Mouse (Mus musculus): ENCODE measurements around the gene Tmem131. TPM values are rescaled to one million over a fixed set of nuclear protein-coding genes. Genes with fewer than 3 reads are reported as not detected.

The Tmem131 gene
- polyA plus RNA-seq, 1 experiment = 77.7 TPM

- Histone ChIP-seq H3K4me3 (ENCODE audit: low read depth, low read length) (no peak overlapping the region), H3K9me3 (replicated peaks; ENCODE audit: control insufficient read depth, insufficient read depth, low read length, poor library complexity, severe bottlenecking) (no peaks in the 10 kb centered on the region), H3K27ac (ENCODE audit: insufficient read depth, low read length) (no peak overlapping the region), H3K36me3 (ENCODE audit: control insufficient read depth, insufficient read depth, low read length, poor library complexity, severe bottlenecking) (peaks cover 6% of the 10 kb centered on the region), H3K27me3 (ENCODE audit: control insufficient read depth, insufficient read depth, low read length, poor library complexity, severe bottlenecking) (no peaks in the 10 kb centered on the region), H3K4me1 (ENCODE audit: control insufficient read depth, insufficient read depth, low read length) (peaks cover 5% of the 10 kb centered on the region), H3K9ac (ENCODE audit: low read depth, poor library complexity, severe bottlenecking) (no peak overlapping the region)
- TF ChIP-seq EP300 (IDR thresholded peaks at IDR 0.05; ENCODE audit: insufficient read depth, low read depth, low read length) (no peak), POLR2A (IDR thresholded peaks at IDR 0.05; ENCODE audit: insufficient read depth, low read length) (no peak), CTCF (IDR thresholded peaks at IDR 0.05; ENCODE audit: low read depth, low read length) (no peak)
Measured at GRCm38 (mm10) chr1:36852085-36852484, 91.4 kb downstream of the Tmem131 start.

- Histone ChIP-seq H3K27ac (ENCODE audit: insufficient read depth, low read length) (no peak overlapping the region), H3K9me3 (replicated peaks; ENCODE audit: control insufficient read depth, insufficient read depth, low read length, poor library complexity, severe bottlenecking) (no peaks in the 10 kb centered on the region), H3K4me1 (ENCODE audit: control insufficient read depth, insufficient read depth, low read length) (peaks cover 5% of the 10 kb centered on the region), H3K27me3 (ENCODE audit: control insufficient read depth, insufficient read depth, low read length, poor library complexity, severe bottlenecking) (no peaks in the 10 kb centered on the region), H3K36me3 (ENCODE audit: control insufficient read depth, insufficient read depth, low read length, poor library complexity, severe bottlenecking) (peaks cover 6% of the 10 kb centered on the region), H3K9ac (ENCODE audit: low read depth, poor library complexity, severe bottlenecking) (no peak overlapping the region), H3K4me3 (ENCODE audit: low read depth, low read length) (no peak overlapping the region)
- no peak for TF ChIP-seq CTCF (IDR thresholded peaks at IDR 0.05; ENCODE audit: low read depth, low read length)
- TF ChIP-seq POLR2A (IDR thresholded peaks at IDR 0.05; ENCODE audit: insufficient read depth, low read length) = no peak
- TF ChIP-seq EP300 (IDR thresholded peaks at IDR 0.05; ENCODE audit: insufficient read depth, low read depth, low read length) = no peak
Measured at GRCm38 (mm10) chr1:36851392-36851791, 92.1 kb downstream of the Tmem131 start.

- H3K4me3 ChIP-seq (ENCODE audit: low read depth, low read length) = no peak overlapping the region
- no peaks in the 10 kb centered on the region for H3K27me3 ChIP-seq (ENCODE audit: control insufficient read depth, insufficient read depth, low read length, poor library complexity, severe bottlenecking)
- H3K9ac ChIP-seq (ENCODE audit: low read depth, poor library complexity, severe bottlenecking) = no peak overlapping the region
- H3K9me3 ChIP-seq (replicated peaks; ENCODE audit: control insufficient read depth, insufficient read depth, low read length, poor library complexity, severe bottlenecking) = no peaks in the 10 kb centered on the region
- peaks cover 3% of the 10 kb centered on the region for H3K36me3 ChIP-seq (ENCODE audit: control insufficient read depth, insufficient read depth, low read length, poor library complexity, severe bottlenecking)
- no peak overlapping the region for H3K27ac ChIP-seq (ENCODE audit: insufficient read depth, low read length)
- H3K4me1 ChIP-seq (ENCODE audit: control insufficient read depth, insufficient read depth, low read length) = peaks cover 3% of the 10 kb centered on the region
- peak; percentile 45 for TF ChIP-seq CTCF (IDR thresholded peaks at IDR 0.05; ENCODE audit: low read depth, low read length)
- TF ChIP-seq POLR2A (IDR thresholded peaks at IDR 0.05; ENCODE audit: insufficient read depth, low read length) = no peak
Measured at GRCm38 (mm10) chr1:36848036-36848435, 95.4 kb downstream of the Tmem131 start.

- no peaks in the 10 kb centered on the region for H3K9me3 ChIP-seq (replicated peaks; ENCODE audit: control insufficient read depth, insufficient read depth, low read length, poor library complexity, severe bottlenecking)
- TF ChIP-seq EP300 (IDR thresholded peaks at IDR 0.05; ENCODE audit: insufficient read depth, low read depth, low read length) = no peak
- TF ChIP-seq POLR2A (IDR thresholded peaks at IDR 0.05; ENCODE audit: insufficient read depth, low read length) = no peak
- no peak for TF ChIP-seq CTCF (IDR thresholded peaks at IDR 0.05; ENCODE audit: low read depth, low read length)
- H3K36me3 ChIP-seq (ENCODE audit: control insufficient read depth, insufficient read depth, low read length, poor library complexity, severe bottlenecking) = peaks cover 3% of the 10 kb centered on the region
- H3K4me1 ChIP-seq (ENCODE audit: control insufficient read depth, insufficient read depth, low read length) = peaks cover 3% of the 10 kb centered on the region
- no peak overlapping the region for H3K4me3 ChIP-seq (ENCODE audit: low read depth, low read length)
- H3K27ac ChIP-seq (ENCODE audit: insufficient read depth, low read length) = peak overlapping the region; percentile 11; the same call in 1 of the 2 replicates
- H3K9ac ChIP-seq (ENCODE audit: low read depth, poor library complexity, severe bottlenecking) = no peak overlapping the region
- H3K27me3 ChIP-seq (ENCODE audit: control insufficient read depth, insufficient read depth, low read length, poor library complexity, severe bottlenecking) = no peaks in the 10 kb centered on the region
Measured at GRCm38 (mm10) chr1:36847276-36847675, 96.2 kb downstream of the Tmem131 start.

GRCm38 (mm10) chr1:36845031-36845430 is 98.4 kb downstream of the Tmem131 start:
- Histone ChIP-seq H3K9me3 (replicated peaks; ENCODE audit: control insufficient read depth, insufficient read depth, low read length, poor library complexity, severe bottlenecking) (no peaks in the 10 kb centered on the region), H3K9ac (ENCODE audit: low read depth, poor library complexity, severe bottlenecking) (no peak overlapping the region), H3K4me3 (ENCODE audit: low read depth, low read length) (no peak overlapping the region), H3K4me1 (ENCODE audit: control insufficient read depth, insufficient read depth, low read length) (peaks cover 3% of the 10 kb centered on the region), H3K27ac (ENCODE audit: insufficient read depth, low read length) (0 out of 2 replicates have a peak overlapping the region, but pooled peaks have one; percentile 35), H3K27me3 (ENCODE audit: control insufficient read depth, insufficient read depth, low read length, poor library complexity, severe bottlenecking) (no peaks in the 10 kb centered on the region), H3K36me3 (ENCODE audit: control insufficient read depth, insufficient read depth, low read length, poor library complexity, severe bottlenecking) (peaks cover 20% of the 10 kb centered on the region)
- TF ChIP-seq POLR2A (IDR thresholded peaks at IDR 0.05; ENCODE audit: insufficient read depth, low read length) (no peak), CTCF (IDR thresholded peaks at IDR 0.05; ENCODE audit: low read depth, low read length) (no peak), EP300 (IDR thresholded peaks at IDR 0.05; ENCODE audit: insufficient read depth, low read depth, low read length) (peak; percentile 72)

- Histone ChIP-seq H3K27ac (ENCODE audit: insufficient read depth, low read length) (no peak overlapping the region), H3K27me3 (ENCODE audit: control insufficient read depth, insufficient read depth, low read length, poor library complexity, severe bottlenecking) (no peaks in the 10 kb centered on the region), H3K9me3 (replicated peaks; ENCODE audit: control insufficient read depth, insufficient read depth, low read length, poor library complexity, severe bottlenecking) (no peaks in the 10 kb centered on the region), H3K36me3 (ENCODE audit: control insufficient read depth, insufficient read depth, low read length, poor library complexity, severe bottlenecking) (peaks cover 38% of the 10 kb centered on the region), H3K4me3 (ENCODE audit: low read depth, low read length) (no peak overlapping the region), H3K4me1 (ENCODE audit: control insufficient read depth, insufficient read depth, low read length) (peaks cover 3% of the 10 kb centered on the region), H3K9ac (ENCODE audit: low read depth, poor library complexity, severe bottlenecking) (no peak overlapping the region)
- TF ChIP-seq POLR2A (IDR thresholded peaks at IDR 0.05; ENCODE audit: insufficient read depth, low read length) (no peak), EP300 (IDR thresholded peaks at IDR 0.05; ENCODE audit: insufficient read depth, low read depth, low read length) (no peak), CTCF (IDR thresholded peaks at IDR 0.05; ENCODE audit: low read depth, low read length) (no peak)
Measured at GRCm38 (mm10) chr1:36841806-36842205, 101.7 kb downstream of the Tmem131 start.
